Mouse (Mus musculus) T-cell, adult 2 months (primary cell): ENCODE results near the gene Pcdh8.

Source experiments
- DNase-seq: peaks from one replicate; pipeline ENCODE4 v3.0.0; 2022; ENCODE audit warnings: low spot score

Pcdh8 gene

GRCm38 (mm10) chr14:79771094-79771535 lies at the start of gene Pcdh8:
Gene Pcdh8, minus strand, starts transcription at chr14:79771312.
- no peak for DNase-seq

- DNase-seq, result no peak
Measured at GRCm38 (mm10) chr14:79814709-79815108, 43.6 kb upstream of the Pcdh8 start.

GRCm38 (mm10) chr14:79814084-79814483 lies 43.0 kb upstream of the Pcdh8 start:
- no peak for DNase-seq

GRCm38 (mm10) chr14:79793179-79793578 lies 22.1 kb upstream of the Pcdh8 start:
- DNase-seq, result no peak

DNA sequence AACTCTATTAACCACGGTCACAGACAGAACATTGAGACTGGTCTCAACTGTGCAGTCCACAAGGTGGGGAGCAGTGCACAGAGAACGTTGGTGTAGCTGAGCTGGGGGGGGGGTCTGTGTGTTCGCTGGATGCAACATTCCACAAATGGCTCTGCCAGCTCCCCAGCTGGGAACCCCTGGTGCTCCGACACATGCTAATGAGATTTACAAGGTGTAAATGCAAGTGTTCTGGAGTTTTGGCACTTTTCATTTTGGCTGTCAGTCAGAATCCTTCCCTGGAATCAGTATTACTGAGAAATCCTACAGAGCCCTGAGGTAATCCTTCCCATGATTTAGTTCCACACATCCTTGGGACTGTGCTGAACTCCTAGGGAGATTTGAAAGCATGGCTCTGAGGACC lies 18.4 kb upstream of the Pcdh8 start:
- no peak for DNase-seq

DNA sequence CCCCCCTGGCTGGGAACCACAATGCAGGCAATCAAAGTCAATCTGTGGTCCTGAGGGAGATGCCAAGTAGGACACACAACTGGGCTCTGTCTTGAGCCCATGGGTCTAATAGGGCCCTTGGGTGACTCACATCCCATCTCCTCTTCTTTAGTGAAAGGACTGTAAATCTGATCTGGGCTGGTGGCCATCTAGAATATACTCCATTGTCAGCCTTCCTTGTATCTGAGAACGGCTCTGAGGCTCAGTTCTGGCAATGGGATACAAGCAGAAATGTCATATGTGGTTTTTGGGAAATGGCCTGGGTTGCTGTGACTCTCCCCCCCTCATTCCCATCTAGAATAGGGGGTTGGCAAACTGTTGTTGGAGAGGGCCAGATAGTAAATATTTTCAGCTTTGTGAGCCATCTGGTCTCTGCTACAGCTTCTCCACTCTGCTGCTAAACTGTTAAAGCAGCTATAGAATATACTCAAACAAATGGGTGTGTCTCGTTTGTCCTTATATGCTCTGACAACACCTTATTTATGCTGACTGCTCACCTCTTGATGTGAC lies 17.6 kb upstream of the Pcdh8 start:
- DNase-seq, result no peak

DNA sequence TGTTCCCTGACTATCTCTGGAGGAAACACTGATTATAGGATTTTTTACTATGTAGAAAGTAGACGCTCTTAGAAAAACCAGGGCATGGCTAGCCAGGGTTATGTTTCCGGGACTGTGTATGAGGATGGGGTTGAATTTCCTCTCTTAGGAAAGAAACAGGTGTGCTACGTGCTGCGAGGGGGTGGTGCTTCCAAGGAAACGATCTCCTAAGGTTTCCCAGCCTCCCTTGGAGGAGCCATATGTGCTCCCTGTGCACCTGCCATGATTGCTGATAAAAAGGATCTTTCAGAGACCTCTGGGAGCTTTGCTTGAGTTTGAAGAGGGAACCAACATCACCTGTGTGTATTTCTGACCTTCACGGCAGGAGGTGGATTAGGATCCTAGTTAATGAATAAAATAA lies 16.8 kb upstream of the Pcdh8 start:
- DNase-seq, result no peak

DNA sequence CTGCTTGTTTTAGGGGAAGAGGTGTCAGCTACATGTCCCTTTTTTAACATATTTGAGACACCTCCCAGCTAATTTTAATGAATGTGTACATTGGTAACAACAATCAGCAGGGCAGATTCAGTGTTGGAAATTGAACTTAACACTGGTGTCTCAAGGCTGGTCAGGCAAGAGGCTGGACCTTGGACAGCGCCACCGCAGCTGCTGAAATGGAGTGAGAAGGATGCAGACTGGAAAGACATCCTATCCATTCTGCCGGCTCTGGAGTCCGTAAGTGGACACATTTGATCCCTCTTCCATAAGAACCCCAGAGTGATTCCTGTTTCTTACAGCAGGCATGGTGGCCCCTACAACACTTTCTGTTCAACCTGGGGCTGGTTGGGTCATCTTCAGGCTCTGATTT lies 14.3 kb upstream of the Pcdh8 start:
- DNase-seq, result no peak

DNA sequence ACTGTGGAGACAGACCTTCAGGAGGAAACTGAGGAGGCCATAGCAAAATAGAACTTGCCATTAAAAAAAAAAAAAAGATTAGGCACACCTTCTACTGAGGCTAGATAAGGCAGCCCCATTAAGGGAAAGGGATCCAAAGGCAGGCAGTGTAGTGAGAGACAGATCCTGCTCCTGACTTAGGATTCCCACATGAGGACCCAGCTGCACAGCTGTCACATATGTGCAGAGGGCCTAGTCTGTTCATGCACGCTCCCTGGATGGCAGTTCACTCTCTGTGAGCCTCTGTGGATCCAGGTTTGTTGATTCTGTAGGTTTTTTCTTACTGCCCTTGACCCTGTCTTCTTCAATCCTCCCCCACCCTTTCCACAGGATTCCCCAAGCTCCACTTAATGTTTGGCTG lies 9.8 kb upstream of the Pcdh8 start:
- no peak for DNase-seq

GRCm38 (mm10) chr14:79780332-79780731 lies 9.2 kb upstream of the Pcdh8 start:
- no peak for DNase-seq

DNA sequence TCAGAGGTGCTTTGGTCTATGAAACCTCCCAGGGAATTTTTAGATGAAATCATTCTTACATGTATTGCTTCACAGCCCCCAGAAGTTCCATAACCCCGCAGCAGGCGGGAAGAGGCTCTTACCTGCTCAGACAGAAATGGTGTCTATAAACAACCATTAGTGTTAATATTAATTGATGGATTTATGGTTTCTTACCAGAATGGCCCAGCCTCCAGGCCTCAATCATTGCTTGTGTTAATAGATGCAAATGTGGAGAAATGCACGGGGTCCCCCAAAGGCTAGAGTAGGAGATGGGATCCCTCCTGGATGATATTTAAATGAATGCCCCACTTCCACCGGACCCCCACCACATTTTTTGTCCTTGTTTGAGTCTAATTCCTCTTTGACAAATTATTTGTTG lies 8.7 kb upstream of the Pcdh8 start:
- no peak for DNase-seq

DNA sequence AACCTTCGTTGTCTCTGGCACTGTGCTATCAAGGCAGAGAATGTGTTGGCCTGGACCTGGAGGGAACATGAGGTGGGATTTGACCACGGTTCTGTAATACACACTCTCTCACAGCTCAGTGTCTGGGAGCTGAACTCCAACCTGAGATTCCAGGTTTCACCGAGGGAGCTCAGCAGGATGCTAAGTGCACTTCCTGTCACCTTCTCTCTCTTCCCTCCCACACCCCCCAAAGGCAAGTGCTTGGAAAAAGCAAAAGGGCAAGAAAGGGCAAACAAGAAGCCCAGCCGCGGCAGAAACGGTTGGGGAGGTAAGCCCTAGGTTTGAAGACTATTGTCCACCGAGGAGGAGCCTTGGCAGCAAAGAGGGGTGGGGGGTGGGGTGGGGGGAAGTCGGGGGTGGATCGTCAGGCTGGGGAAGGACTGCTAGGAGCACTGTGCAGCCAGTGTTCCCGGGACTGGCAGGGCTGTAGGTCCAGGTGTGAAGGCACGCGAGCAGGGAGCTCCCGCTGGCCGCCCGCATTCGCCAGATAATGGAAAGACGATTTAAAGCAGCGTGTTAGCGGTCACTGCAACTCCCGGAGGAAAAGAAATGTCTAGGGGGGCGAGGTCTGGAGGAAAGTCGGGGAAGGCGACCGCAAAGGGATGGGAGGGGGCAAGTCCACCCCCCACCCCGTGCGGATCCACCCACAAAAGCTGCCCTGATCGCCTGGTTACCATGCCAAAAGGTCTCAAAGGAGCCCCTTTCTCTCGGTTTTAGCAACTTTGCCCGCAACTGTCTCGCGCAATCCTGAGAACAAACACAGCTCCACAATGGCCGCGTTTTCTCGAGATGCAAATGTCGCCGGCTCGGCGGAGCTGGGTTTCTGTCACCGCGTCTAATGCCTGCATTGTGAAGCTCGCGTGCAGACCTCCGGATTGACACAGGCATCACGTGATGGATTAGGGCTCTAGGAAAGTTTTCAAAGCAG lies 2.6 kb upstream of the Pcdh8 start:
- DNase-seq, result no peak

DNA sequence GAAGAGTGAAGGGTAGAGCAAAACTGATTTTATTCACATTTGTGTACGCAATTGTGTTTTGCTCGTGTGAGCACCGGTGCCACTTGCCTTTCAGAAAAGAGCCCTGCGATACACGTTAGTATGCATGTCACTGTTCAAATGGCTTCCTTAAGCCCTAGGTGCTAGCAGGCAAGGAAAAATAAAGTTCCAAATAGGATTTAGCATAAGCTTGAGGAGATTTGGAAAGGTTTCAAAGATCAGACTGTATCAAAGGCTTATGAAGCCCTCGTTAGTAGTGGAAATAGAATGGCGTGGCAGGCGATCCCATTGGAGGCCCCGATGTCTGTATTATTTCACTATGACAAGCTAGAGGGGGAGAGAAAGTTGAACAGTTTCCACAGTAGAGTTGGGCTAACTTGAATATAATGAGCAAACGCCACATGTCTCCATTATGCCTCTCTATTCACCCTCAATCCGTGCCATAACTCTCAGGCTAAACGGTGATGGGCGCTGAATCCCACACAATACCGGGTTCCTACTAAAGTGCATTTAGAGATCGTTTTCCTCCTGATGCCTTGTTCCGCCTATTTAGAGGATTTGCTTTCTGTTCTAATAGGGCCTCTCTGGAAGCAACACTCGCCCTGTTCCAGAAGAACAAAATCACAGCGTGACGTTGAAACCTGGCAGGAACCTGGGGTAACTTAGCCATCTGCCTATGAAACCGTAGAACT lies 845 bp upstream of the Pcdh8 start:
- DNase-seq, result no peak

DNA sequence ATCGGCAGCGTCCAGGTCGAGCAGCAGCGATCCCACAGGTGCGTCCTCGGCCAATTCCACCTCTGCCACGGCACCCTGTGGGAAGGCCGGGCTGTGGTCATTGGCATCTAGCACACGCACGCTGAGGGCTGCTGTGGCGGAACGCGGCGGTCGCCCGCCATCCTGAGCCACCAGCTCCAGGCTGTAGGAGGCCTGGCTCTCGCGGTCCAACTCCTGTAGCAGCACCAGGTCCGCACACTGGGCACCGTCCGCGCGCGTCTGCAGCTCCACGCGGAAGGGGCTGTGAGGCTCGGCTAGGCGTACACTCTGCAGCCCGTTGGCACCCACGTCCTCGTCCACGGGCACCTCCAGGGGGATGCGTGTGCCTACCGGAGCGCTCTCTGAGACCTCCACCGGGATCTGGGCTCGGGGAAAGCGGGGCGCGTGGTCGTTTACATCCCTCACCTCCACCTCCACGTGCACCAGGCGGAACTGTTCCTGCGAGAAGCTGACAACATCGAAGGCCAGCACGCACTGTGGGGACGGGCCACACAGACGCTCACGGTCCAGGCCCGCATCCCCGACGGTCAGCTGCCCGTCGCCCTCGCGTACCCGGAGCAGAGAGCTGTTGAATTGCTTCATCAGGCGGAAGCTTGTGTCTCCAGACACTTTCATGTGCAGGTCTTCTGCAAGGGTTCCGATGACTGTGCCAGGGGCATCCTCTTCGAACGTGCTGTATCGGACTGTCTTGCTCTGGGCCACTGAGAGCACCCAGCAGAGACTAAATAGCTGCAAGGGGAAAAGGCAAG lies 612 bp downstream of the Pcdh8 start:
- DNase-seq, result no peak

DNA sequence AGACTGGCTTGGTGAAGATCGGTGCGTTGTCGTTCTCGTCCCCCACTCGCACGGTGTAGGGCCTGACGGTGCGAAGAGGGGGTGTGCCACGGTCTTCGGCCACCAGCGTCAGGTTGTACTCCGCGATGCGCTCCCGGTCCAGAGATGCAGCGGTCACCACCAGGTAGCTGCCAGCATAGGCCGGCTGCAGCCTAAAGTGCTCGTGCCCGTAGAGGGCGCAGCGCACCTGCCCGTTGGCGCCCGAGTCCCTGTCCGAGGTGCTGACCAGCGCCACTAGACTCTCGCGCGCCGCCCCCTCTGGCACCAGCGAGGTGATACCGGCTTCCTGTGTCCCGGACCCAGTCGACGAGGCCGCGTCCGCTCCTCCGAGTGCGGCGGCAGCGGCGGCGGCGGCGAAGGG lies 1.5 kb downstream of the Pcdh8 start:
- no peak for DNase-seq

DNA sequence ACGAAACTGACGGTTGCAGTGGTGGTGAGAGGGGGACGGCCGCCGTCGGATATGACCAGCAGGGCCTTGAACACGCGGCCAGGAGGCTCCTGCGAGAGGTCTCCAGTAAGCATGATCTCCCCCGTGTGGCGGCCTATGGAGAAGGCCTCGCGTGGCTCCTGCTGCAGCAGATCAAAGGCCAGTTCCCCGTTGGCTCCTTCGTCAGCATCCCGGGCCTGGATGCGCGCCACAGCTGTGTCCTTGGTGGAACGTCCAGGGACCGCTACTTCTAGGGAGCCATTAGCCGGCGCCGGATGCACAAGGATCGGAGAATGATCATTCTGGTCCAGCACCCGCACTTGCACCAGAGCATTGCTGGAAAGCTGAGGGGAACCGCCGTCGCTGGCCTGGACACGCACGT lies 2.1 kb downstream of the Pcdh8 start:
- DNase-seq, result no peak

DNA sequence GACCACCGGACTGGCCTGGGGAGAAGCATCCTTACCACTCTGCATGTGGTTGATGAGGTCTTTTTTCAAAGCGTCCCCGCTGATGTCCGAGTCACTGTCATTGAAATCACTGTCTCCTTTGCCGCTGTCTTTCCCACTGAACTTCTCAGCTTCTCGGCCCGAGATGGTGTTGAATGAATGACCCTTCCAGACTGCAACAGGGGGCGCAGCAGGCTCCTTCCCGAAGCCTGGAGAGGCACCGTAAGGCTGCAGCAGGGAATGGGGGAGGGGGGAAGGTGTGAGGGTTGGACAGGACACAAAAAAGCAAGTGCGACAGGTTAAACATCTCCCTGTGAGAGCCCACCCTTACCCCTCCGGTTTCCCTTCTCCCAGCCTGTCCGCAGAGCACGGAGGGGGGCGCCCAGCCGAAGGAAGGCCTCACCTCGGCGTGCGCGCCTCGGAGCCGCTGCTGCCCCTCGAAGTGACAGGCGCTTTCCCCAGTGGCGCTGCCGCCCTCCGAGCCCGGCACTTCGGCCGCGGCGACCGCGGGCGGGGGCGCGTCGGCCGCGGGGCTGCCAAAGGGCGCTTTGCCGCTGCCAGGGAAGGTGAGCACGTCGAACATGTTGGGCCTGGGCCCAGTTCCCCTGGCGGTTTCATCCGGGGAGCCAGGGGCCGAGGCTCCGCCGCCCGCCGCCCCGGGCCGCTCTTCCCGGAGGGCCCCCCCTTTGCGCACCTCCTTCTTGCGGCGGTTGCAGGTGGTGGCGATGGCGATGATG lies 2.9 kb downstream of the Pcdh8 start:
- DNase-seq, result no peak

- DNase-seq, result no peak
Measured at GRCm38 (mm10) chr14:79767601-79768000, 3.5 kb downstream of the Pcdh8 start.

DNA sequence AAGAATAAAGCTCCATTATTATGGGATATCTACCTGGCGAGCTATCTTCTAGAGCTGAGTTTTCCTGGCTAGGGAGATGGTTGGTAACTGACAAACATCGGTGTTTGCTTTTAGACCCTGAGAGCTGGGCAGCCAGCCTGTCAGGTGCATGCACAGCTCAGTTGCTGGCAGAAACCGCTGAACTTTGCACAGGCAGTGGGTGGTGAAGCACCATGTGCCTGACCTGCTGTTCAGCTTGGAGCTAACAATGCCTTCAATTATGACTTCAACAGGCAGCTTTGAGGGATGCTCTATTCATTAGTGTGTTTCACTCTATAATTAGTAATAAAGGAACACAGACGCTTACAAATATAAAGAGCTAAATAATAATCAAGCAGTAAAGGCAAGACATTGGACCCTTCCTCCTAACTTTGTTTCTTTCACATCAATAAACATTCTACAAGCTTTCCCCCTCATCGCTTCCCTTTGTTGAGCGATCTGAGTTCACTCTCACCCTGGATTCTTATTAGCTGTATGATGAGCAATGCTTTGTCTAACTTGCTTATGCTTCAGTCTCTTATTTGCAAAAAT lies 5.8 kb downstream of the Pcdh8 start:
- DNase-seq, result no peak

DNA sequence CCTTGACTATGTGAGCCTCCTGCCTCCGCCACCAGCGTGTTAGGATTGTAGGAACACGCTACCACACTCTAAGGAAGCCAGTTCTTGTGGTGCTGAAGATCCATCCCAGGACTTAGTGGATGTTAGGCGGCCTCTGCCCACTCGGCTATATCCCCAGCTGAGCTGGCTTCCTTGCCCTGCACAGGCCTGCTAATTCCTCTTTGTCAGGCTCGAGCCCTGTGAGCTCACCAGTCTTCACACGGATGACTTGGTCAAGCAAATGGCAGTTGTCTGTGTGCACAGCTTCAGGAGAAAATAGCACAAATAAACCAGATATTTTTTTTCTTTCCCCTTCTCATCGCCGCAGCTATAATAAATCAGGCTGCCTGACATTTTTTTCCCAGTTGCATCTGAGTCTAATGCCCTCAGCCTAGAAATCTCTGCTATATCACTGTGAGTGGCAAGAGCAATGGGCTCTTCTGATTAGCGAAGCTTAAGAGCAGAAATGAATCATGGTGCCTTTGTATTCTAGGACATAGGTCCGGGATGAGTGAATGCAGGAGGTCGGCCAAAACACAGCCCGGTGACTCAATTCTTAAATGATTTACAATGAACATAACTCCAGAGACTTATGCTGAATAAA lies 16.4 kb downstream of the Pcdh8 start:
- DNase-seq, result no peak

DNA sequence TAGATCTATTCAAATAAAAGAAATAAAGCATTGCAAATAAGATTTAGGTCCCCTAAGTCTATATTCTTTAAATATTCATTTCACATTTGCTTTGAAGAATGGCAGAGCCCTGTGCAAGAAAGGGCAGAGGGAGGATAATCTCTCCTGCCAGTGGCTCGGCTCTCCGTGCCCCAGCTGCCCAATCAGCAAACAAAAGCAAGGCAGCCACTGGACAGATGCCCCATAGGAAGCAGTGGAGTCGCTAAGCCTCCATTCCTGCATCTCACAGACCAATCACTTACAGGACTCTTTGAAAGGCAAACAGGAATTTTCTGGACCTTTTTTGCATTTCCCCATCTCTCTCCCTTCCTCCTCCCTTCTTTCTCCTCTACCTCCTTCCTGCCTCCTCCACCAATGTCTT lies 17.0 kb downstream of the Pcdh8 start:
- no peak for DNase-seq
